Mouse (Mus musculus) bone marrow macrophage, adult 2 months (primary cell): ENCODE data around the gene 1700029F12Rik. TPM values are rescaled to one million over a fixed set of nuclear protein-coding genes. Genes with fewer than 3 reads are reported as not detected.

Experiments
- H3K27ac ChIP-seq: 2 replicates; pipeline ENCODE4 v1.5.1; 2012; ENCODE audit warnings: low read depth, low read length; ENCODE audit not compliant: insufficient read depth
- H3K4me1 ChIP-seq: 2 replicates; pipeline ENCODE4 v1.6.1; 2012; ENCODE audit warnings: low read length; ENCODE audit not compliant: control insufficient read depth, insufficient read depth
- H3K4me3 ChIP-seq: 2 replicates; pipeline ENCODE4 v1.5.1; 2012; ENCODE audit warnings: mild to moderate bottlenecking, low read length, moderate library complexity; ENCODE audit not compliant: insufficient read depth
- CTCF ChIP-seq: IDR thresholded peaks from 2 replicates; pipeline ENCODE4 v1.5.1; 2012; ENCODE audit warnings: low read depth, mild to moderate bottlenecking, low read length, moderate library complexity
- POLR2A ChIP-seq: IDR thresholded peaks from 2 replicates; pipeline ENCODE4 v1.6.1; 2012; ENCODE audit warnings: mild to moderate bottlenecking, low read depth, low read length, borderline replicate concordance
- polyA plus RNA-seq: library from polyadenylated mRNA; stranded (reverse); fragments of >200 nt; gene quantifications from 2 replicates; pipeline ENCODE4 v1.2.4, GENCODE M21; 2012; ENCODE audit not compliant: missing spikeins, insufficient read depth, insufficient read length

Gene 1700029F12Rik
- polyA plus RNA-seq, 1 experiment = not detected

GRCm38 (mm10) chr13:96995243-96995642 lies 38.9 kb downstream of the 1700029F12Rik start:
- Histone ChIP-seq H3K4me1 (no peaks in the 10 kb centered on the region), H3K4me3 (no peak overlapping the region), H3K27ac (no peak overlapping the region)
- no peak for TF ChIP-seq POLR2A
- TF ChIP-seq CTCF = no peak

GRCm38 (mm10) chr13:96993291-96993989 lies 40.7 kb downstream of the 1700029F12Rik start:
- no peak overlapping the region for H3K27ac ChIP-seq
- no peak overlapping the region for H3K4me3 ChIP-seq
- no peaks in the 10 kb centered on the region for H3K4me1 ChIP-seq
- TF ChIP-seq CTCF (no peak), POLR2A (no peak)

- Histone ChIP-seq H3K4me3 (no peak overlapping the region), H3K4me1 (no peaks in the 10 kb centered on the region)
- no peak for TF ChIP-seq POLR2A
- no peak for TF ChIP-seq CTCF
Measured at GRCm38 (mm10) chr13:96990561-96991265, 43.4 kb downstream of the 1700029F12Rik start.

GRCm38 (mm10) chr13:96990045-96990444 lies 44.1 kb downstream of the 1700029F12Rik start:
- no peak for TF ChIP-seq CTCF
- TF ChIP-seq POLR2A = no peak
- Histone ChIP-seq H3K4me3 (no peak overlapping the region), H3K4me1 (no peaks in the 10 kb centered on the region), H3K27ac (no peak overlapping the region)

More at GRCm38 (mm10) chr13:96990561-96991265, 43.4 kb downstream of the 1700029F12Rik start:
- H3K27ac ChIP-seq = no peak overlapping the region

- H3K4me1 ChIP-seq = no peaks in the 10 kb centered on the region
- TF ChIP-seq POLR2A = no peak
- TF ChIP-seq CTCF = no peak
- no peak overlapping the region for H3K27ac ChIP-seq
Measured at GRCm38 (mm10) chr13:96989129-96989528, 45.0 kb downstream of the 1700029F12Rik start.

GRCm38 (mm10) chr13:96985599-96986275 lies 48.4 kb downstream of the 1700029F12Rik start:
- Histone ChIP-seq H3K4me1 (no peaks in the 10 kb centered on the region), H3K27ac (no peak overlapping the region), H3K4me3 (no peak overlapping the region)
- TF ChIP-seq POLR2A = no peak
- no peak for TF ChIP-seq CTCF

More at GRCm38 (mm10) chr13:96989129-96989528, 45.0 kb downstream of the 1700029F12Rik start:
- no peak overlapping the region for H3K4me3 ChIP-seq

DNA sequence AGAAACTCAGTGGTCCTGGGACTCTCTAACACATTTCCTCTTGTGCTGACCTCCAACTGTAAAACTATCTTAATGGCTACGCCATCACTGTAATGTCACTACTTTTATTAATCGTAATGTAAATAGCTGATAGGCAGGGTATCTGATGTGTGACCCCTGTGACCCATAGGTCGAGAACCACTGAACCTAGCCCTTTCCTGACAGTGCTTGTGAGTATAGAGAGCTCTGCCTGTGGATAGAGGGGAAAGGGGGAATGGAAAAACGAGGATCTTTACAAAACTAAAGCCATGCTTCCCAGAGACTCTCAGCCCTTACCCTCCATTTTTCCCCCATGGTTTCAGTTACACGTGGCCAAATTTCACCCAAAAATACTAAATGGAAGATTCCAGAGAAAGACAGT lies 49.5 kb downstream of the 1700029F12Rik start:
- TF ChIP-seq CTCF (no peak), POLR2A (no peak)
- Histone ChIP-seq H3K4me1 (no peaks in the 10 kb centered on the region), H3K4me3 (no peak overlapping the region), H3K27ac (no peak overlapping the region)

- H3K27ac ChIP-seq = no peak overlapping the region
- H3K4me3 ChIP-seq = no peak overlapping the region
- no peaks in the 10 kb centered on the region for H3K4me1 ChIP-seq
- TF ChIP-seq POLR2A = no peak
- no peak for TF ChIP-seq CTCF
Measured at GRCm38 (mm10) chr13:96983251-96984126, 50.7 kb downstream of the 1700029F12Rik start.

DNA sequence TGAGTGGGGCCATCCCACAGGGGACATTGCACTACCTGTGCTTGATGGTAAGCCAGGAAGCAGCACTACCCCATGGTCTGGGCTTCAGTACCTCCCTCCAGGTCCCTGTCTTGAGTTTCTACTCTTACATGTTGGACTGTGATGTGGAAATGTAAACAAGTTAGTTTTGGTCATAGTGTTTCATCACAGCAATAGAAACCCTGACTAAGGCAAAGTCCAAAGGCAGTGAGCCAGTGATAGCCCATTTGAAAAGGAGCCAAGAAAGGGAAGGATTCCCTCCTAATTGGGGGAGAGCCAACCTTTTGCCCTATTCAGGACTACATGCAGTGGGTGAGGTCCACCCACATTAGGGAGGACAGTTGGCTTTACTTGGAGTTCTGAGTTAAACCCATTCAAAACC lies 53.6 kb downstream of the 1700029F12Rik start:
- H3K4me3 ChIP-seq = no peak overlapping the region
- H3K27ac ChIP-seq = no peak overlapping the region
- TF ChIP-seq POLR2A = no peak
- no peak for TF ChIP-seq CTCF

GRCm38 (mm10) chr13:96976986-96977595 lies 57.1 kb downstream of the 1700029F12Rik start:
- TF ChIP-seq CTCF (no peak), POLR2A (no peak)

More for the DNA sequence above, 53.6 kb downstream of the 1700029F12Rik start:
- no peaks in the 10 kb centered on the region for H3K4me1 ChIP-seq

More at GRCm38 (mm10) chr13:96976986-96977595, 57.1 kb downstream of the 1700029F12Rik start:
- no peak overlapping the region for H3K4me3 ChIP-seq
- no peaks in the 10 kb centered on the region for H3K4me1 ChIP-seq
- H3K27ac ChIP-seq = no peak overlapping the region
